Mouse (Mus musculus) limb, embryonic 12.5 days (tissue): ENCODE results near the gene Ngfr. TPM values are rescaled to one million over a fixed set of nuclear protein-coding genes. Genes with fewer than 3 reads are reported as not detected.

Experiments used
- ATAC-seq: fragments of 200-750 bp; cut with Nextera tagmentation; 2 replicates; pipeline ENCODE4 v1.8.0; 2017; ENCODE audit warnings: low read depth, moderate TSS enrichment; ENCODE audit not compliant: insufficient number of reproducible peaks, insufficient read depth, low FRiP score, low TSS enrichment
- H3K27ac ChIP-seq: fragments of 300-500 bp; sonication (generic); 2 replicates; pipeline ENCODE4 v1.5.1; 2016; ENCODE audit warnings: mild to moderate bottlenecking, moderate library complexity
- H3K27me3 ChIP-seq: fragments of 300-500 bp; sonication (generic); 2 replicates; pipeline ENCODE4 v1.6.1; 2016; ENCODE audit warnings: mild to moderate bottlenecking, moderate library complexity
- H3K36me3 ChIP-seq: fragments of 300-500 bp; sonication (generic); 2 replicates; pipeline ENCODE4 v1.6.1; 2016; ENCODE audit warnings: mild to moderate bottlenecking, moderate library complexity
- H3K4me1 ChIP-seq: fragments of 300-500 bp; sonication (generic); replicated peaks from 2 replicates; pipeline ENCODE4 v1.6.1; 2016
- H3K4me2 ChIP-seq: fragments of 300-500 bp; sonication (generic); 2 replicates; pipeline ENCODE4 v1.6.1; 2016; ENCODE audit warnings: mild to moderate bottlenecking, moderate library complexity
- H3K4me3 ChIP-seq: fragments of 300-500 bp; sonication (generic); replicated peaks from 2 replicates; pipeline ENCODE4 v1.5.1; 2016; ENCODE audit warnings: mild to moderate bottlenecking
- H3K9ac ChIP-seq: fragments of 300-500 bp; sonication (generic); replicated peaks from 2 replicates; pipeline ENCODE4 v1.6.1; 2016; ENCODE audit warnings: mild to moderate bottlenecking, moderate library complexity
- H3K9me3 ChIP-seq: fragments of 300-500 bp; sonication (generic); 2 replicates; pipeline ENCODE4 v1.6.1; 2016; ENCODE audit warnings: mild to moderate bottlenecking, moderate library complexity
- WGBS: fragments of 180-500 bp; shearing (Covaris S2); methylation state at CpG from one replicate; pipeline ENCODE4 v1.1.7; 2016; 5-methylcytosine and 5-hydroxymethylcytosine counted together
- polyA plus RNA-seq: library from polyadenylated mRNA; unstranded; fragments of >200 nt; fragmentation: Nextera tagmentation; extraction: Ambion mirVana; gene quantifications from 2 replicates; pipeline ENCODE4 v1.2.1, GENCODE M21; 2016

Ngfr gene
- polyA plus RNA-seq, 1 experiment from 2014 or later: 24.3 TPM

DNA sequence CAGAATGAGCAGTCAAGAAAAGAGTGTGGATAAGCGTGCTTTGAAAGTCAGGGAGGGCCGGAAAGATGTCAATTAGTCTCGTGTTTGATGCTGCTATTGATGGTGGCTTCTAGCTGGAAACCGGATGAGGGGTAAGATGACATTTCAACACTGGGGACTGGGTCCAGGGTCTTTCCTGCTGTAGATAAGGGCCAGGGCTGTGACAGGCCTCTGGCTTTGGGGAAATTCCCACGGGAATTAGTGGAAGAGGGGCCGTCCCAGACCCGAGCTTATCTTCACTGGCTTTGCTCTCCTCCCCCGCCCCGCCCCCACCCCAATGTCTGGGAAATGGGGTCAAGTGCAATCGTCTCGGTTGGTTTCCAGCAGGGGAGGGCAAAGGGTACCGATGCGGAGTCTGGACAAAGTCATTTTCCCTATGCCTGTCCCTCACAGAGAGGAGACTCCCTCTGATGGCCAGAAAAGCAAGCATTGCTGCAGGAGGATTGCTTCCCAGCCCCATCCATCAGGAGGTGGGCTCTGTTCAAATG lies 7.2 kb upstream of the Ngfr start:
- H3K4me1 ChIP-seq: peaks cover 46% of the 10 kb centered on the region
- peaks cover 76% of the 10 kb centered on the region for H3K27me3 ChIP-seq
- H3K4me3 ChIP-seq: no peak overlapping the region
- no peaks in the 10 kb centered on the region for H3K36me3 ChIP-seq
- H3K27ac ChIP-seq: no peak overlapping the region
- no peaks in the 10 kb centered on the region for H3K9me3 ChIP-seq
- 20% methylated on average over 13 of the region's 13 CpGs for WGBS
- H3K4me2 ChIP-seq: no peak overlapping the region
- ATAC-seq: no peak
- H3K9ac ChIP-seq: no peak overlapping the region

DNA sequence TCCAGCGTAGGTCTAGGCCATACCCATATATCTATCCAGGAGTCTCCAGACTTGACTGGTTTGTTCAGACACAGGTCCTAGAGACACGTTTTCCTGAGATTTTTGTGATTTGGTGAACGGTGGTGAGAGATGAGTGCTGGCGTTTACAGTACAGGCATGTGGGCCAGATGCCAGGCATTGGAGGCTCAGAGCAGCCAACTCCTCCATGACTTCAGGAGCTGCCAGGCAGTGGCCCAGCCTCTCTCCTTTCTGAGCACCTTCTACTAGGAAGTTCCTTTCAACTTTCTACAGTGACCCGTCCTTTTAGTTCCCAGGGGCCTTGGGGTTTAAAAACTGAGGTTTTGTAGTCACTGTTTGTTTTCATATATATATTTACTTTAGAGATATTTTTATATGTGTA lies 6.0 kb upstream of the Ngfr start:
- H3K9ac ChIP-seq: no peak overlapping the region
- H3K9me3 ChIP-seq: no peaks in the 10 kb centered on the region
- H3K27me3 ChIP-seq: peaks cover 67% of the 10 kb centered on the region
- H3K27ac ChIP-seq: no peak overlapping the region
- no peak overlapping the region for H3K4me2 ChIP-seq
- 77% methylated on average over 5 of the region's 5 CpGs for WGBS
- no peak overlapping the region for H3K4me3 ChIP-seq
- H3K4me1 ChIP-seq: peaks cover 53% of the 10 kb centered on the region
- ATAC-seq: no peak
- H3K36me3 ChIP-seq: no peaks in the 10 kb centered on the region

DNA sequence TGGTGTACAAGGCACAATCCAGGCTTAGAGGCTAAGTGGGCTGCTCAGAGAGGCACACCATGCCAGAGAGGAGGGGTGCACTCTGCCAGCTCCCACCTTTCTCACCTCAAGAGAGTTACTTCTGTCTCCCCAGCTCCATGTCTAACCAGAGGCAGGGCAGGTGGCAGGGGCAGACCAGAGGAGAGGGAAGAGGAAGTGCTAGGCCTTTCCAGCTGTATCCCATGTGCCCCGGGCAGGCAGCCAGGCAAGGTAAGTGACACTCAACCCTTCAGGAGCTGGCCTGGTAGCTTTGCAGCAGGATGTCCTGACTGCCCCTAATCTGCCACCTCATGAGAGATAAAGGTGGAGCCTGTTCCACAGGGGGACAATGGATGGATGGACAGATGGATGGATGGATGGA lies 5.2 kb upstream of the Ngfr start:
- H3K9me3 ChIP-seq: no peaks in the 10 kb centered on the region
- WGBS: 64% methylated on average over 1 of the region's 1 CpGs
- H3K9ac ChIP-seq: no peak overlapping the region
- no peak overlapping the region for H3K27ac ChIP-seq
- H3K4me2 ChIP-seq: no peak overlapping the region
- peaks cover 70% of the 10 kb centered on the region for H3K27me3 ChIP-seq
- no peak overlapping the region for H3K4me3 ChIP-seq
- no peaks in the 10 kb centered on the region for H3K36me3 ChIP-seq
- ATAC-seq: no peak
- peaks cover 49% of the 10 kb centered on the region for H3K4me1 ChIP-seq

DNA sequence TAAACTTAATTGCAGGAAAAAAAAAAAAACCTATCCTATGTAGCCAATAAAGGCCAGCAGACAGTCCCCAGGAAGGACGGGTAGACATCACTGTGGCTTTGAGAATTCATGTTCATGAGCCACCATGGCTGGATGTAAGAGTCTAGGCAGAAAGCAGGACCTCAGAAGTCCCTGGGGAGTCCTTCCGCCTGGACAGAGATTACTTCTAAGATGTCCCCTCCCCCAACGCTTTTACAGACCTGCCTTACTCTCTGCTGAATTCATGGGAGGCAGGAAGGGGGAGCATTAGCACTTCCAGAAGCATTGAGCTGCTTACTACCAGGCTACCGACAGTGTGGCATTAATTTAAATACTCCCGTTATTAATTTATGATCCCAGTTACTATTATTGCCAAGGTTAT lies 1.7 kb upstream of the Ngfr start:
- no peaks in the 10 kb centered on the region for H3K9me3 ChIP-seq
- no peak overlapping the region for H3K27ac ChIP-seq
- no peak for ATAC-seq
- no peaks in the 10 kb centered on the region for H3K36me3 ChIP-seq
- H3K4me3 ChIP-seq: no peak overlapping the region
- H3K4me1 ChIP-seq: peaks cover 51% of the 10 kb centered on the region
- no peak overlapping the region for H3K9ac ChIP-seq
- H3K27me3 ChIP-seq: peaks cover 81% of the 10 kb centered on the region
- no peak overlapping the region for H3K4me2 ChIP-seq
- WGBS: 15% methylated on average over 5 of the region's 5 CpGs

DNA sequence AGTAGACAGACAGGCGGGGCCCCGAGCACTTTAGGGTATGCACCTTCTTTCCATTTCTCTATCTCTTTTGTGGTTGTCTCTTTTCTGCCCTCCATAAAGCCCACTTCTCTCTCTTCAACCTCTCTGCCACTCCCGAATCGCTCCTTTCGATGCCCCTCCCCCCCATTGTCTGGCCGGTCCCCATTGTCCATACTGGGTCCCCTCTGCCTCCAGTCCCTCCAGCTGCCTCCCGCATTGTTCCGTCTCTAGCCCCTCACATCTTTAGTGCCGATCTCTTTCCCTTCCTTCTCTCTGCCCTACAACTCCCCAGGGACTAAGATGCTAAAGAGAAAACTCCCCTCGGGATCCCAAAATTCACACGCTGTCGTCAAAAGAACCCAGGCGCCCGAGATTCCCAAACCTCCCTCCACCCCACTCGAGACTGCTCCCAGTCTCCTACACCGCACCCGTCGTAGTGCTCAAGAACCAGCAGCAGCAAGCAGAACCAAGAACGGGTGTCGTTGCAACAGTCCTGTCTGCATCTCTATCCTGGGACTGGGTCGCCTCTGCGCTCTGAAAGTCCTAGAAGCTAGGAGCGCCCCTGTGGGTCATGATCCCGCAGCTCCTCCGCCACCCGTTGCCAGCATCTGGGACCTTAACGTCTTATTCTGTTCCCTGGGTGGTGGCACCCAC lies 648 bp downstream of the Ngfr start:
- peak overlapping the region; percentile 87 for H3K4me2 ChIP-seq
- H3K4me3 ChIP-seq: peak overlapping the region; percentile 48
- peaks cover 74% of the 10 kb centered on the region for H3K4me1 ChIP-seq
- no peaks in the 10 kb centered on the region for H3K36me3 ChIP-seq
- peak; percentile 18; the same call in 1 of the 2 replicates for ATAC-seq
- WGBS: under 1% methylated on average over 27 of the region's 27 CpGs
- peak overlapping the region; percentile 63 for H3K9ac ChIP-seq
- peak overlapping the region; percentile 23; the same call in 1 of the 2 replicates for H3K27ac ChIP-seq
- H3K27me3 ChIP-seq: peaks cover 82% of the 10 kb centered on the region
- H3K9me3 ChIP-seq: no peaks in the 10 kb centered on the region

DNA sequence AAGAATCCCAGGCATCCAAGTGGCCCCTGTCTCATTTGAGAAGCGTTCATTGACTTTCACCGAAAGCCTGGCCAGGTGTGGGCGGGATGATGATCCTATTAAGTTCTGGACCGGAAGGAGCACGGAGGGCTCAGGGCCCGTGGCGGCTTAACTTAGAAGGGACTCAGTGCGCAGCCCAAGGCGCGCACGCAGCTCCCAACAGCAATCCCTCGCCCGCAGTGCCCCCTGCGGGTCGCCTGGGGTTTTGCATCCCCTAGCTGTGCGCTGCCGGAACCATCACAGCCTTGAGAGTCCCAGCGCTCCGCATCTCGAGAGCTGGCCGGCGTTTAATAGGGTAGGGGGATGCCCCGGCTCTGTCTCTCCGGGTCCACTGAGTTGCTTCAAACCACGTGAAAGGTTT lies 1.4 kb downstream of the Ngfr start:
- no peak; the same call in 1 of the 2 replicates for ATAC-seq
- Histone ChIP-seq H3K27me3 (peaks cover 83% of the 10 kb centered on the region), H3K4me1 (peaks cover 81% of the 10 kb centered on the region), H3K9me3 (no peaks in the 10 kb centered on the region), H3K4me2 (peak overlapping the region; percentile 87), H3K4me3 (peak overlapping the region; percentile 48), H3K36me3 (no peaks in the 10 kb centered on the region), H3K27ac (no peak overlapping the region), H3K9ac (peak overlapping the region; percentile 63)
- WGBS: under 1% methylated on average over 25 of the region's 25 CpGs

DNA sequence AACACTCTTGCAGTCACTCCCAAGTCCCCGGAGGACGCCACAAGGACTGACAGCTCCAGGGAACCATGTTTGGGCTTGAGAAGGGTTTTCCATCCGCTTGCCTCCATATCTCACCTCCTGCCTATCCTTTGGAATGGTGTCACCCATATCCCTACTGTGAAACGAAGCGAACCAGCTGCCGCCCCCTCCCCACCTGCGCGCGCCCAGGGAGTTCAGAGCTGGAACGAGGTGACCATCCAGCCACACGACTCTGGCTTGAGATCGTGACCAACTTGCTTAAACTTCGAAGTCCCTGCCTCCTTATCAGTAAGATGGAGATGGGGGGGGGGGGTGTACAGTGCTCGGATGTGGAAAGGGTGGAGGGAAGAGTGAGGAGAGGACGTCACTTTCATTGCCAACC lies 1.9 kb downstream of the Ngfr start:
- no peaks in the 10 kb centered on the region for H3K36me3 ChIP-seq
- no peak; the same call in 1 of the 2 replicates for ATAC-seq
- 3% methylated on average over 15 of the region's 15 CpGs for WGBS
- H3K4me3 ChIP-seq: peak overlapping the region; percentile 48
- peaks cover 86% of the 10 kb centered on the region for H3K4me1 ChIP-seq
- H3K27me3 ChIP-seq: peaks cover 86% of the 10 kb centered on the region
- no peaks in the 10 kb centered on the region for H3K9me3 ChIP-seq
- peak overlapping the region; percentile 87 for H3K4me2 ChIP-seq
- no peak overlapping the region for H3K27ac ChIP-seq
- H3K9ac ChIP-seq: peak overlapping the region; percentile 27

DNA sequence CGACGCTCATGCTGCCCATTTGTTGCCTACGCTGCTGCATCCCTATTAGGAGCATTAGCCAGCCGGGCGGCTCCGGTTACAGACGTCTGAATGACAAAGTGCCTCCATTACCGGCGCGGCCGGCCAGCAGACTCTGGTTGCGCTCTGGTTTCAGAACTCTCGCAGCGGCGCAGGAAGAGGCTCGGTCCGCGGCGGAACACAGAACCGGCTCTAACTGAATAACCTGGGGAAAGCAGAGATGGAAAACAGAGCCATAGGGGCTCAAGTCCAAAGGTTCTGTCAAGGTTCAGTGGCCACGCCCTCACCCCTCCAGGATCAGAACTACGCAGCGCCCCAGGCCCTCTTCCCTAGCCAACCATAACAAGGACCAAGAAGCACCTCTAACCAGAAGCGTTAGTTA lies 2.3 kb downstream of the Ngfr start:
- peaks cover 86% of the 10 kb centered on the region for H3K27me3 ChIP-seq
- peaks cover 90% of the 10 kb centered on the region for H3K4me1 ChIP-seq
- no peak overlapping the region for H3K27ac ChIP-seq
- H3K9ac ChIP-seq: peak overlapping the region; percentile 27
- H3K4me2 ChIP-seq: peak overlapping the region; percentile 87
- H3K4me3 ChIP-seq: peak overlapping the region; percentile 48
- under 1% methylated on average over 24 of the region's 24 CpGs for whole genome bisulfite sequencing
- ATAC-seq: no peak
- no peaks in the 10 kb centered on the region for H3K36me3 ChIP-seq
- no peaks in the 10 kb centered on the region for H3K9me3 ChIP-seq

DNA sequence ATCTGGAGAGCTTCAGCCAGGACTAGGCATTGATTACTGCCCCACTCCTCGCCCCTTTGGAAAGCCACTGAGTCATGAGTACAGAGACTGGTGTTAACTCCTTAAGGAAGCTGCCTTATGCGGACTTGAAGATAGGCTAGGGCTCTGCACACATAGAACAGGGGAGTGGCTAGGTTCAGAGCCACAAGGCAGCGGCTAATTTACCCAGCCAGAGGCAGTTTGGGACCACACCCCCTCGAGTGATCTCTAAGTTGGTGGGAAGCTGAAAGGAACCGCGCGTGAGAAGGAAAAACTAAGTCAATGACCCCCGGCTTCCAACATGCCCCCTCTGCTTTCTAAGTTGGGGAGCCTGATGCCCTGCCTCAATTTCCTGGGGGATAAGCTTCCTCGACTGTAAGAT lies 2.9 kb downstream of the Ngfr start:
- H3K4me2 ChIP-seq: peak overlapping the region; percentile 87
- no peak for ATAC-seq
- H3K27me3 ChIP-seq: peaks cover 91% of the 10 kb centered on the region
- H3K9ac ChIP-seq: no peak overlapping the region; the same call in 1 of the 2 replicates
- H3K4me1 ChIP-seq: peaks cover 95% of the 10 kb centered on the region
- H3K27ac ChIP-seq: no peak overlapping the region
- no peaks in the 10 kb centered on the region for H3K9me3 ChIP-seq
- no peaks in the 10 kb centered on the region for H3K36me3 ChIP-seq
- WGBS: under 1% methylated on average over 9 of the region's 9 CpGs
- peak overlapping the region; percentile 48 for H3K4me3 ChIP-seq

DNA sequence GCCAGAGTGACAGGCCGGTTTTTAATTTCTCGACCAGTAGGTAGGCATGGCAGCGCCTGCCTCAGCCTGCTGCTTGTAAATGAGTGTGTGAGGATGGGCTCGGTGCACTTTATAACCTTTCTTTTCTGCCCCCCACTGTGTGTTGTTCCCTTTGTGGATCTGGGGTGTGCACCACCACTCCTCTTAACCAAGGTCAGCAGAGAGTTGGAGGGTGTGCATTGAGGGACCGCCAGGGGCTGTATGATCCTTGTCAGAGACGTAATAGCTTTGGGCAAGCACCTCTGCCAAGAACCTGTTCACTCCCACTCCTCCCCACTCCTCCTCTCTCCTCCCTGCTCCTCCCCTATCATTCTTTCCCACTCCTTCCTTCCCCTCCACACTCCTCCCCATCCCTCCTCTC lies 4.1 kb downstream of the Ngfr start:
- H3K27me3 ChIP-seq: peaks cover 93% of the 10 kb centered on the region
- H3K4me1 ChIP-seq: peaks cover 95% of the 10 kb centered on the region
- no peak overlapping the region for H3K9ac ChIP-seq
- H3K27ac ChIP-seq: no peak overlapping the region
- ATAC-seq: no peak
- H3K4me3 ChIP-seq: no peak overlapping the region
- H3K9me3 ChIP-seq: no peaks in the 10 kb centered on the region
- 34% methylated on average over 6 of the region's 6 CpGs for WGBS
- no peak overlapping the region for H3K4me2 ChIP-seq
- no peaks in the 10 kb centered on the region for H3K36me3 ChIP-seq

DNA sequence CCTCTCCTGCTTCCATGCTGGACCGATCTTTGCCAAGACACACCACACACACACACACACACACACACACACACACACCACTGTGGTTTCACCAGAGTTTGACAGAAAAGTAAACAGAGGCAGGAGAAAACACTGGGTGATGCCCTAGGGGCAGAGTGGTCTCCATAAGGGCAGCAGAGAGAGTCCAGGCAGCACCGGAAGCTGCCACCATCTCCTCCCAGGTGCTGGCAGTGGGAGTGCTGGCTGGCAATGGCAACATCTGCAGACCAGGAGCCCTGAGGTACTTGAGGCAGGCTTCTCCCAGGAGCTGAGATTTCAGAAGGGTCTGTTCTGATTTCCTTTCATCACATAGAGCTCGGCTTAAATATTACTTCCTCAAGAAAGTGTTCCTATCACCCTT lies 5.3 kb downstream of the Ngfr start:
- Histone ChIP-seq H3K27ac (peak overlapping the region; percentile 70), H3K4me1 (peaks cover 98% of the 10 kb centered on the region), H3K9me3 (no peaks in the 10 kb centered on the region), H3K4me3 (peak overlapping the region; percentile 12), H3K27me3 (peaks cover 92% of the 10 kb centered on the region), H3K4me2 (peak overlapping the region; percentile 34), H3K36me3 (no peaks in the 10 kb centered on the region), H3K9ac (no peak overlapping the region)
- ATAC-seq: no peak
- 13% methylated on average over 3 of the region's 3 CpGs for WGBS
